Mouse (Mus musculus) heart, postnatal 0 days (tissue): ENCODE data around the gene Gck. TPM values are rescaled to one million over a fixed set of nuclear protein-coding genes. Genes with fewer than 3 reads are reported as not detected.

Experiments
- ATAC-seq: fragments of 200-750 bp; cut with Nextera tagmentation; 2 replicates; pipeline ENCODE4 v1.8.0; 2017; ENCODE audit warnings: low read depth, moderate number of reproducible peaks, moderate library complexity; ENCODE audit not compliant: insufficient read depth
- DNase-seq: peaks from one replicate; pipeline ENCODE4 v3.0.0-alpha.2; 2016; ENCODE audit warnings: low spot score
- H3K27ac ChIP-seq: fragments of 300-500 bp; sonication (generic); 2 replicates; pipeline ENCODE4 v1.5.1; 2014; ENCODE audit warnings: low read depth, mild to moderate bottlenecking
- H3K27me3 ChIP-seq: fragments of 300-500 bp; sonication (generic); 2 replicates; pipeline ENCODE4 v1.6.1; 2014; ENCODE audit warnings: low read length, mixed read lengths; ENCODE audit not compliant: control insufficient read depth, insufficient read depth
- H3K36me3 ChIP-seq: fragments of 300-500 bp; sonication (generic); replicated peaks from 2 replicates; pipeline ENCODE4 v1.6.1; 2014; ENCODE audit warnings: low read length, mixed read lengths; ENCODE audit not compliant: control insufficient read depth, insufficient read depth
- H3K4me1 ChIP-seq: fragments of 300-500 bp; sonication (generic); 2 replicates; pipeline ENCODE4 v1.6.1; 2014; ENCODE audit warnings: antibody characterized with exemption; ENCODE audit not compliant: control insufficient read depth, insufficient read depth
- H3K4me2 ChIP-seq: fragments of 300-500 bp; sonication (generic); 2 replicates; pipeline ENCODE4 v1.6.1; 2014; ENCODE audit warnings: low read depth, mild to moderate bottlenecking, low read length, moderate library complexity
- H3K4me3 ChIP-seq: fragments of 300-500 bp; sonication (generic); 2 replicates; pipeline ENCODE4 v1.5.1; 2014; ENCODE audit warnings: low read depth, low read length
- H3K9ac ChIP-seq: fragments of 300-500 bp; sonication (generic); replicated peaks from 2 replicates; pipeline ENCODE4 v1.6.1; 2014; ENCODE audit warnings: low read depth, low read length, mixed read lengths
- H3K9me3 ChIP-seq: fragments of 300-500 bp; sonication (generic); replicated peaks from 2 replicates; pipeline ENCODE4 v1.6.1; 2016; ENCODE audit warnings: low read length; ENCODE audit not compliant: control insufficient read depth
- CTCF ChIP-seq: IDR thresholded peaks from 2 replicates; pipeline ENCODE4 v1.5.1; 2016; ENCODE audit warnings: antibody characterized with exemption, control low read depth, low read depth
- EP300 ChIP-seq: IDR thresholded peaks from 2 replicates; pipeline ENCODE4 v1.6.1; 2016; ENCODE audit warnings: antibody characterized with exemption, low read depth
- WGBS: fragments of 180-500 bp; shearing (Covaris S2); extraction: QIAGEN DNeasy Blood & Tissue Kit; methylation state at CpG from one replicate; pipeline ENCODE4 v1.1.7; 2014; 5-methylcytosine and 5-hydroxymethylcytosine counted together
- polyA plus RNA-seq: library from polyadenylated mRNA; unstranded; fragments of >200 nt; fragmentation: Nextera tagmentation; extraction: Ambion mirVana; gene quantifications from 2 replicates; pipeline ENCODE4 v1.2.1, GENCODE M21; 2015
- total RNA-seq: library from RNA; depleted of rRNA; stranded (reverse); fragments of >200 nt; gene quantifications from 2 replicates; pipeline ENCODE4 v1.2.3, GENCODE M21; 2014; ENCODE audit warnings: low replicate concordance; rRNA removed

Gene Gck
- total and polyA plus RNA-seq, 2 experiments from 2014 or later, result 0.71 TPM; not detected in 1

DNA sequence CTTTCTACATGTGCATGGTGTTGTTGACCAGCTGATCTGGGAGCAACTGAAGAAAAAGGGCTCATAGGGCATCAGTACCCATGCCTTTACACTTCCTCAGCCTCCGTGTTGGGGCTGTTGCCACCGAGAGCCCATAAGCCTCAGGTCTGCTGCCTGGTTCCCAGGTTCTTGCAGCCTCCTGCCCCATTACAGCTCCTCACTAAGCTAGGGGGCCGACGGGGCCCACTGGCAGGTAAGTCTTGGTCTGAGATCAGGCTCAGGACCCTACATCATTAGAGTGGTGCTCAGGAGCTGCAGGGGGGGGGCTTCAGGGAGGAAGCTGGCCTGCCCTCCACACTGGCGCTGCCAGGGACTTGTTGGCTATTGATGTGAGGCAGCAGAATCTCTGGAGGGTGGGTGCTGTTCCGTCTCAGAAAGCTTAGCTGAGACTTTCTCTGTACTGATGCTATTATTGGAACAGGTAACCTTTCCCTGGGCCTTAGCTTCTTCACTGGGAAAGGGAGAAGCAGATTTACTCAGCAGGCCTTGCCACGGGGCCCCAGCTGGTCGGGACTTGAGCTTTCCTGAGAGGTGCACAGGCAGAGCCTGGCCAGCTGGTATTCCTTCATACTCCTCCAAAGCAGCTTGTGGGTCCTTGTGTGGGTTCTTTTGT, 93.3 kb downstream of the Gck start:
- Histone ChIP-seq H3K36me3 (no peaks in the 10 kb centered on the region), H3K27ac (no peak overlapping the region), H3K4me1 (0 out of 2 replicates have a peak, but pooled peaks cover 4% of the 10 kb centered on the region), H3K9ac (no peak overlapping the region), H3K9me3 (no peaks in the 10 kb centered on the region), H3K4me2 (no peak overlapping the region), H3K27me3 (0 out of 2 replicates have a peak, but pooled peaks cover 9% of the 10 kb centered on the region), H3K4me3 (no peak overlapping the region)
- ATAC-seq (no peak), DNase-seq (no peak)
- WGBS, result 73% methylated on average over 8 of the region's 8 CpGs
- TF ChIP-seq EP300 (no peak), CTCF (no peak)

DNA sequence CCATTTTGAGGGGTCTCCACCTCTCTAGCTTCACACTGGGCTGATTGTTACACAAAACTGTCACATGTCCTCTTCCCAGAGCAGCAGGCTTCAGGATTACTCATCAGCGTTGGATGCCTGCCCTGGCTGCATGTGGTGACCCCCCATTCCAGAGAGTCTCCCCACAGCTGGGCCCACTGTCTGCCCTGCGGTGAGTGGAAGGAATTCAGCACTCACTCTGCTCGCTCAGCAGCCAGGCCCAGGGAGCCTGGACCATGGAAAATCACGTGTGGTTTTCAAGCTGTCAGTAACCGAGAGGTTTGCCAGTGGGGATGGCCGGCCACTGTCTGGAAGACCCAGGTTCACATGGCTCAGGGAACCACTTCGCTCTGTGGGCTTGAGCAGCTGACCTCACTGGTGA, 94.0 kb downstream of the Gck start:
- H3K27me3 ChIP-seq, result 0 out of 2 replicates have a peak, but pooled peaks cover 7% of the 10 kb centered on the region
- H3K4me3 ChIP-seq, result no peak overlapping the region
- WGBS, result 28% methylated on average over 7 of the region's 7 CpGs
- no peak overlapping the region for H3K4me2 ChIP-seq
- ATAC-seq, result peak; percentile 64
- no peaks in the 10 kb centered on the region for H3K9me3 ChIP-seq
- DNase-seq, result peak; percentile 33
- H3K27ac ChIP-seq, result no peak overlapping the region
- no peak overlapping the region for H3K9ac ChIP-seq
- H3K4me1 ChIP-seq, result peaks cover 4% of the 10 kb centered on the region; the same call in 1 of the 2 replicates
- no peak for TF ChIP-seq EP300
- H3K36me3 ChIP-seq, result no peaks in the 10 kb centered on the region

DNA sequence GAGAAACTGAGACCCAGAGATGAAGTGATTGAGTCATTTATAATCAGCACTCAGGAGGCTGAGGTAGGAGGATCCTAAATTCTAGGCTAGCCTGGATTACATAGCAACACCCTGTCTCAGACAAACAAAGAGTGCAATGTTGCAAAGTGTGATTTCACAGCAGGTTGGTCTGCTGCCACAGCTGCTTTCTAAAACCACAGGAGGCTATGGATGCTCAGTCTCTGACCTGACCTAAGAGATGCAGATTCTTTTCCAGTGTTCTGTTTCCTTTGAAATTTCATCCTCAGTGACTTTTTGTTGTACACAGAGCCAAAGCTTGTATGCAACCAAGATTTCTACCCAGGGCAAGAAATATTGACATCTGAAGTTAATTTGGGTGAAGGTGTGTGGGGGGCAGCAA, 94.4 kb downstream of the Gck start:
- H3K27ac ChIP-seq, result no peak overlapping the region
- no peak overlapping the region for H3K4me3 ChIP-seq
- H3K4me2 ChIP-seq, result no peak overlapping the region
- no peaks in the 10 kb centered on the region for H3K36me3 ChIP-seq
- ATAC-seq (no peak), DNase-seq (no peak)
- peaks cover 6% of the 10 kb centered on the region; the same call in 1 of the 2 replicates for H3K4me1 ChIP-seq
- TF ChIP-seq EP300 (no peak), CTCF (no peak)
- 0 out of 2 replicates have a peak, but pooled peaks cover 3% of the 10 kb centered on the region for H3K27me3 ChIP-seq
- no peaks in the 10 kb centered on the region for H3K9me3 ChIP-seq
- no peak overlapping the region for H3K9ac ChIP-seq

DNA sequence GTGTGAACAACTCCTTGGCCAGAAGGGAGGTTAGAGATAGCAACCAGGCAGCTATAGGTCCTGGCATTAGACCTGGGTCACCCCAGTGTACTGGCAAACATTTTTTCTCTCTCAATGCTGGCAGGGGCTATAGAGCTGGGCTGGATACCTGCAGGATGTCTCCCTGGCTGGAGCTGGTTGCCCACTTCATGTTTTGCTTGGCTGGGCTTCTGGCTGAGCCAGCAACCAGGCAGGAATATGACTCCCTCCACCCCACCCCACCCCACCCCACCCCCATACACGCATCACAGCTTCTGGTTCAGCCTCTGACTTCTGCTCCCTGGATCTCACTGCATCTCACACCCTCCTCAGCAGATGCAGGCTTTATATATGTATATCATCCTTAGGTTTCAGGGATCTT, 97.6 kb downstream of the Gck start:
- H3K36me3 ChIP-seq, result no peaks in the 10 kb centered on the region
- 29% methylated on average over 1 of the region's 1 CpGs for whole genome bisulfite sequencing
- H3K9me3 ChIP-seq, result no peaks in the 10 kb centered on the region
- H3K4me1 ChIP-seq, result peaks cover 15% of the 10 kb centered on the region
- DNase-seq (no peak), ATAC-seq (no peak)
- H3K27me3 ChIP-seq, result no peaks in the 10 kb centered on the region
- TF ChIP-seq CTCF (no peak), EP300 (no peak)
- no peak overlapping the region for H3K4me3 ChIP-seq
- H3K4me2 ChIP-seq, result no peak overlapping the region
- no peak overlapping the region for H3K9ac ChIP-seq
- H3K27ac ChIP-seq, result no peak overlapping the region

DNA sequence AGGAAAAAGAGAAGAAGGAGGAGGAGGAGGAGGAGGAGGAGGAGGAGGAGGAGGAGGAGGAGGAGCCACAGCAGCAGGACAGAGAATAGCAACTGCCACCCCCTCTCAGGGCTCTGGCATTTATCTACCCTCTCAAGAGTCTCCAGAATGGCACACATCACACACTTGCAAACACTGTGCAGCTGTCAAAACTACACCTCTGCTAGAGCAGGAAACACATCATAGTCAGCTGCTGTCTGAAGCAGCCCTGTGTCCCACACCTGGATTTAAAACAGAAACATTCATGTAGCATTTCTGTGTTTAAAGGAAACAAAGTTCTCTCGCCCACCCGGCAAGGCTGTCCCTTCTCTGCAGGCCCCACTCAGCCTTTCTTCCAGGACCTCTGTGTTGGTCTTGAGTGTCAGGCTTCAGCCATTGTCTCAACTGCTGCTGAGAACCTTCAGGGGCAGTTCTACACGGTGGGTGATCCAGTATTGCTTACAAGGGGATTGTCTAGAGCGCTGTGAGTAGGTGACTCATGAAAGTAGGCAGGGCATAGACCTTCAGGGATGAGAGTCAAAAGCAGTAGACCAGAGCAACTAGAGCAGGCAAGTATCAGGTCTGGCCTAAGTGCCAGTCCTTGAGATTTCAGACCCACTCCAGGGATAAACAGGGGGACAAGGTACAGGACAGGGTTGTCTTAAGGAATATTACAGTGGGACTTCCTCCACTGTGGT, 98.7 kb downstream of the Gck start:
- no peak overlapping the region for H3K9ac ChIP-seq

More for the DNA sequence above, 98.7 kb downstream of the Gck start:
- Histone ChIP-seq H3K36me3 (no peaks in the 10 kb centered on the region), H3K27me3 (no peaks in the 10 kb centered on the region), H3K4me1 (peaks cover 19% of the 10 kb centered on the region), H3K9me3 (no peaks in the 10 kb centered on the region), H3K27ac (peak overlapping the region; percentile 61; the same call in 1 of the 2 replicates), H3K4me3 (no peak overlapping the region), H3K4me2 (no peak overlapping the region)
- WGBS, result 48% methylated on average over 4 of the region's 4 CpGs
- DNase-seq, result no peak
- no peak for ATAC-seq
- TF ChIP-seq CTCF (no peak), EP300 (no peak)

Other genes starting within 250 kb of the Gck start
- gene Mrps24, start 234.4 kb downstream of the Gck start, total RNA-seq, result 81.7 and 96.2 TPM in 2 replicates
- 251 and 257 TPM in 2 replicates for gene Mrps24, start 234.4 kb downstream of the Gck start, polyA plus RNA-seq
- 71.3 and 72.9 TPM in 2 replicates for gene Urgcp, start 187.7 kb downstream of the Gck start, total RNA-seq
- gene Urgcp, start 187.7 kb downstream of the Gck start, polyA plus RNA-seq, result 33.1 and 38.0 TPM in 2 replicates
- 32.1 and 42.4 TPM in 2 replicates for gene Dbnl, start 161.6 kb downstream of the Gck start, total RNA-seq
- gene Dbnl, start 161.6 kb downstream of the Gck start, polyA plus RNA-seq, result 42.9 and 45.2 TPM in 2 replicates
- gene Pgam2, start 146.3 kb downstream of the Gck start, total RNA-seq, result 734 and 862 TPM in 2 replicates
- 1,513 and 1,614 TPM in 2 replicates for gene Pgam2, start 146.3 kb downstream of the Gck start, polyA plus RNA-seq
- 1.7 and 4.4 TPM in 2 replicates for gene Polm, start 112.1 kb downstream of the Gck start, total RNA-seq
- gene Polm, start 112.1 kb downstream of the Gck start, polyA plus RNA-seq, result 3.3 and 3.7 TPM in 2 replicates
- 14.2 and 23.5 TPM in 2 replicates for gene Aebp1, start 88.1 kb downstream of the Gck start, total RNA-seq
- 17.5 and 19.4 TPM in 2 replicates for gene Aebp1, start 88.1 kb downstream of the Gck start, polyA plus RNA-seq
- 23.9 and 58.7 TPM in 2 replicates for gene Pold2, start 71.8 kb downstream of the Gck start, total RNA-seq
- 54.6 and 60.0 TPM in 2 replicates for gene Pold2, start 71.8 kb downstream of the Gck start, polyA plus RNA-seq
- gene Myl7, start 51.3 kb downstream of the Gck start, total RNA-seq, result 1,536 and 2,717 TPM in 2 replicates
- gene Myl7, start 51.3 kb downstream of the Gck start, polyA plus RNA-seq, result 5,015 and 6,387 TPM in 2 replicates
- gene Ykt6, start 5.6 kb upstream of the Gck start, total RNA-seq, result 55.8 and 83.9 TPM in 2 replicates
- 35.2 and 37.4 TPM in 2 replicates for gene Ykt6, start 5.6 kb upstream of the Gck start, polyA plus RNA-seq
- gene Camk2b, start 116.3 kb upstream of the Gck start, total RNA-seq, result 3.0 and 6.3 TPM in 2 replicates
- 2.5 and 3.4 TPM in 2 replicates for gene Camk2b, start 116.3 kb upstream of the Gck start, polyA plus RNA-seq
- gene A730071L15Rik, start 249.9 kb upstream of the Gck start, total RNA-seq, result not detected in 2 replicates
- gene A730071L15Rik, start 249.9 kb upstream of the Gck start, polyA plus RNA-seq, result 0.30 and 0.41 TPM in 2 replicates